Mouse (Mus musculus): ENCODE data around the gene Pparg.

The Pparg gene

GRCm38 (mm10) chr6:115463338-115463737, 102.6 kb downstream of the Pparg start:
- no peak for DNase-seq (ENCODE audit: extremely low read depth, low read depth)

- DNase-seq (ENCODE audit: extremely low read depth, low read depth) = no peak
These were observed 103.9 kb downstream of the Pparg start for GRCm38 (mm10) chr6:115464661-115465060.

GRCm38 (mm10) chr6:115465463-115465862, 104.7 kb downstream of the Pparg start:
- DNase-seq (ENCODE audit: extremely low read depth, low read depth) = no peak

GRCm38 (mm10) chr6:115465876-115466275, 105.1 kb downstream of the Pparg start:
- no peak for DNase-seq (ENCODE audit: extremely low read depth, low read depth)

GRCm38 (mm10) chr6:115466601-115467000, 105.8 kb downstream of the Pparg start:
- DNase-seq (ENCODE audit: extremely low read depth, low read depth) = no peak

DNA sequence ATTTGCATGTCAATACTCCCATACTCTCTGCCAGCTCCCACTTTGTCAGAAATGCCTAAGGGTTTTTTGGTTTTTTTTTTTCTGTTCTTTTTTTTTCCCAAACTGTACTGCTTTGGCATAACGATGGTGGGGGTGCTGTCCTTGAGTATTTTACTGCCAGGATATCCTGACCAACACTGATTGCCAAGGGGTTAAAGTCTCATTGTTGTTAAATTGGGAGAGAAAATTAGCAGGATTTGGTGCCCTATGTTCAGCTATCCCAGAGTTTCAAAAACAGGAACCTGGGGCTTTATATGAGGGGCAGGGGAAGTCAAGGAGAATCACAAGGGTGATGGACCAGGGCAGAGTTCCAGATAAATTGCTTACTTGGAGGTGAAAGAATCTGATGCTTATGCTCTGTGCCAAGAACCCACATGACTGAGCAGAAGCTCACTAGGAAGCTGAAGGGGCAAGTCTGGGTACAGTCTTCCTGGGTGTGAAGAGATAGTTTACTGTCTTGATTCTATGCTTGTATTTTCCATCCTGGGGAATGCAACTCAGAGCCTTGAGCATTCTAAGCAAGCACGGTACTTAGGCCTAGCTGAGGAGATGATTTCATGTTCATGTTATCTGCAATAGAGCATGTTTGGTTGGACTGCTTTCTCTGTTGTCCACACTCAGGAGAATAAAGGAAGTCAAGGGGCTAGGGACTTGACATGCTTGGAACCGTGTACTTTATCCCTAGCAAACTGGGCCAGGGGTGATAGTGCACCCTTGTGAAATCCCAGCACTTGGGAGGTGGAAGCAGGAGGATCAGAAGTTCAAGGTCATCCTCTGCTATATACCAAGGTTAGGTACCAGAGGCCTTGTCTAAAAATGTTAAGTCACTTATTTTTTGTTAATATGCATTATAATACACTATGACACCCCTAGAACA, 109.2 kb downstream of the Pparg start:
- no peak for DNase-seq (ENCODE audit: extremely low read depth, low read depth)

DNA sequence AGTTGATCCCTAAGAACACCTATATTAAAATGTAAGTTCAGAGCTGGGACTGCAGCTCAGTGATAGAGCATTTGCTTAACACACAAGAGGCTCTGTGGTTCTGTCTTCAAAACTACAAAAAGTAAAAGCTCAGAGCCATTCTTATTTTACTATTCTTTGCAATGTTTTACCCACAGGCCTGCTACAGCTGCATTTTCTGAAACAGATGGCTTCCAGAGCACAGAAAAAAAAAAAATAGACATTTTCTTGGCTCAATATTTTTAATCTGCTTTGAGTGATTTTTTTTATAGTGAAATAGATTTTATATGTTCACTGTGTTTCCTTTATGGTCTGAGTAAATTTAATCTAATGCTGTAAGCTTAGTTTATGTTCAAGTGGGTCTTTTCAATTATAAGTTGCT, 111.2 kb downstream of the Pparg start:
- no peak for DNase-seq (ENCODE audit: extremely low read depth, low read depth)

GRCm38 (mm10) chr6:115477081-115477695, 116.4 kb downstream of the Pparg start:
- no peak for DNase-seq (ENCODE audit: extremely low read depth, low read depth)

- no peak for DNase-seq (ENCODE audit: extremely low read depth, low read depth)
These were observed 119.2 kb downstream of the Pparg start for GRCm38 (mm10) chr6:115479963-115480321.

- DNase-seq (ENCODE audit: extremely low read depth, low read depth) = peak; percentile 100
These were observed 119.7 kb downstream of the Pparg start for GRCm38 (mm10) chr6:115480322-115481017.

GRCm38 (mm10) chr6:115481018-115481354, 120.2 kb downstream of the Pparg start:
- no peak for DNase-seq (ENCODE audit: extremely low read depth, low read depth)

DNA sequence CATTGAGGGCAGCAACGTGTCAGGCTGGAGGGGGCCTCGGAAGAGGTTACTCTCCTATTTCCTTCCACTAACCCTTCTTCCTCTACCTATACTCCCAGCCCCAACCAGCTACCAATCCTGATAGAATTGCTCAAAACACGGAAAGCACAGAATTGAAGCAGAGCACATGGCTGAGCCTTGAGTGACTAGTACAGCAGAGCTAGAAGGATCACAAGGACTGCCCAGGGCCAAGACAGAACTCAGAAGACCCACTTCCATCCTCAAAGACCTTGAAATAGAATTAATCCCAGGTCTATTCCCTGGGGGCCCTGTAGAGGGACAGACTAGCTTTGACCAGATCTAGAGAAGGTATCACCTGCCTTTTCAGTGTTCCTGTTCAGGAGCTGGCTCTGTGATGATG, 120.9 kb downstream of the Pparg start:
- DNase-seq (ENCODE audit: extremely low read depth, low read depth) = no peak

- no peak for DNase-seq (ENCODE audit: extremely low read depth, low read depth)
These were observed 124.9 kb downstream of the Pparg start for GRCm38 (mm10) chr6:115485635-115486034.

DNA sequence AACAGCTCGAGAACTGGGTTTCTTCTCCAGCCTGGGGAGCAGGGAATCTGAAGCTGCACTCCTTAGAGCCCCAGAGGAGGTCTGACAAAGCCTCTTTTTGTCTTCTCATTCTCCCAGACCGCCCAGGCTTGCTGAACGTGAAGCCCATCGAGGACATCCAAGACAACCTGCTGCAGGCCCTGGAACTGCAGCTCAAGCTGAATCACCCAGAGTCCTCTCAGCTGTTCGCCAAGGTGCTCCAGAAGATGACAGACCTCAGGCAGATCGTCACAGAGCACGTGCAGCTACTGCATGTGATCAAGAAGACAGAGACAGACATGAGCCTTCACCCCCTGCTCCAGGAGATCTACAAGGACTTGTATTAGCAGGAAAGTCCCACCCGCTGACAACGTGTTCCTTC, 129.1 kb downstream of the Pparg start:
- no peak for DNase-seq (ENCODE audit: extremely low read depth, low read depth)

GRCm38 (mm10) chr6:115492952-115493613, 132.3 kb downstream of the Pparg start:
- no peak for DNase-seq (ENCODE audit: extremely low read depth, low read depth)

- DNase-seq (ENCODE audit: extremely low read depth, low read depth) = no peak
These were observed 133.1 kb downstream of the Pparg start for GRCm38 (mm10) chr6:115493824-115494223.

GRCm38 (mm10) chr6:115499540-115499939, 138.8 kb downstream of the Pparg start:
- no peak for DNase-seq (ENCODE audit: extremely low read depth, low read depth)

GRCm38 (mm10) chr6:115500234-115500633, 139.5 kb downstream of the Pparg start:
- no peak for DNase-seq (ENCODE audit: extremely low read depth, low read depth)

DNA sequence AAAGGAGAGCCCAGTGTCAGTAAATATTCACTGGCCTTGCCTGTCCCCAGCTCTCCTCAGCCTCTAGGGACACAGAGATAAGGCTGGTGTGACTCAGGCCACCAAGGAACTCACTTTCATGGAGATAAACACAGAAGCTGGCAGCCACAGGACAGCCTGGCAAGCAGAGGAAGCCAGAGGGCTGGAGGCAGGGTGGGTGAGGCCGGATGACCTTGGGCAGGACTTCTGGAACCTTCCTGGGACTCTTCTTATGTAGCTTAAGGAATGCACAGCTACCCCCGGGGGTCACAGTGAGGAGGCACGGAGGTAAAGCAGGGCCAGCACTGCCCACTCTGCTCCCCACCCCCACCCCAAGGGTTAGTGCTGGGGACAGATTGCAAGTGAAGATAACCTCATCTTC, 140.4 kb downstream of the Pparg start:
- no peak for DNase-seq (ENCODE audit: extremely low read depth, low read depth)

- no peak for DNase-seq (ENCODE audit: extremely low read depth, low read depth)
These were observed 142.3 kb downstream of the Pparg start for GRCm38 (mm10) chr6:115503038-115503437.

DNA sequence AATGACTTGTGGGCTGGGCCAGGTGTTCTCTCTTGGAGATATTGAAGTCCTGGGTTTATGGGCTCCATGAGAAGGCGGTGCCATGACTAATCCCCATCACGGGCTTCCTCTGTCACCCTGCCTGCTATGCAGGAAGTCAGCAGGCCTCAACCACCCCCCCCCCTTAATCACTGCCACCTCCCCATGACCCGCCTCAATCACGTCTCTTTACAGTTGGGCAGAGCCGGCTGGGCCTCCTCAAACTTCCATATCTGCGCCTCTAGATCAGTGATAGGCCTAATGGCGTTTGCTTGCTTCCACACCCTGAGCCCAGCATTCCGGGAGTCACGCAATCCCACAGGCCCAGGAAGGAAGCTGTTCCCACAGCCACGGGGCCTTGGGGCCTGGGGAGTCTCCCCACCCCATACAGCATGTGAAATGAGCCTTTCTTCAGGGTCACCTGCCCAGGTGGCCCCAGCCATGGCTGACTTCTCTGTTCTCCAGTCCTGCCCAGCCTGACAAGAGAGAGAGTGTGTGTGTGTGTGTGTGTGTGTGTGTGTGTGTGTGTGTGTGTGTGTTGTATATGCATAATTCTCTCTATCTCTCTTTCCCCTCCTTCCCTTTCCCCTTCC, 142.9 kb downstream of the Pparg start:
- DNase-seq (ENCODE audit: extremely low read depth, low read depth) = no peak
